Mouse (Mus musculus): ENCODE measurements around the gene Nbea. TPM values are rescaled to one million over a fixed set of nuclear protein-coding genes. Genes with fewer than 3 reads are reported as not detected.

Gene Nbea
- total and polyA plus RNA-seq, 3 experiments = 0.04 to 0.27 TPM; not detected in 1

DNA sequence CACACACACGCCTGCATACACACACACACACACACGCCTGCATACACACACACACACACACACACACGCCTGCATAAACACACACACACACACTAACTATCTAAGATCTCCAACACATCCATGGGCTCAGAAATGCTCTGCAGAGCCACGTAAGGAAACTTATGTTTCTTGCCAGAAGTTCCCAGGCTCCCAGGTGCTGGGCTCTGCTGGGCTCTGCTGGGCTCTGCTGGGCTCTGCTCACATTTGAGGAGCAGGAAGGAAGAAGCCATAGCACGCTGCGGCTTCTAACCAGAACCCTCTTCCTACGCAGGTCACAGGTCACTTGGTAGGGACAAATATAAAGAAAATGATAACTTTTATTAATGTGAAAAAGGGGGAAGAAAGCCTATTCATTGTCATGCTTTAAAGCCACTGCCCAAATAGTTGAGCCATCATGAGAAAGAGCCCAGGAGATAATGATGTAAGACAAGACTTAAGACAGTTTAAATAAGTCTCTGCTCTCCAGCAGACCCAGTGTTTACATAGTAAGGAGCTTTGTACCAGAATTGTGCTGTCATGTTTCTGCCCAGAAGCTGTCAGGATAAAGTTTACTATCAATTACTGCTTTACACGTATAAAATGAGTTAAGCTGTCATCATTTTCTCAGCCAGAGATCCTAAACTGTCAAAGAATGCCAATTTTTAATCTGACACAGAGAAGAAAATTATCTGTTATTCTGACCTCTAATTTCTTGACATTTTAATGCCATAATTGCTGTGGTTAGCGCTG, 521.6 kb downstream of the Nbea start:
- no peak for TF ChIP-seq NRF1 (IDR thresholded peaks at IDR 0.05; ENCODE audit: insufficient read depth, low read depth, low read length, poor library complexity, severe bottlenecking)
- no peak for TF ChIP-seq RCOR1 (IDR thresholded peaks at IDR 0.05; ENCODE audit: low read depth, low read length)
- no peak for TF ChIP-seq CTCF (IDR thresholded peaks at IDR 0.05 in 2 of 3, conservative IDR thresholded peaks at IDR 0.05 in 1 of 3; ENCODE audit: control insufficient read depth in 1 of 3, insufficient read depth in 1 of 3, low read depth in 2 of 3, low read length in 3 of 3, poor library complexity in 1 of 3, severe bottlenecking in 1 of 3)
- no peak for TF ChIP-seq MEF2A (IDR thresholded peaks at IDR 0.05; ENCODE audit: extremely low read depth, insufficient replicate concordance, low read depth, low read length, poor library complexity, severe bottlenecking)
- no peak for TF ChIP-seq MYB (IDR thresholded peaks at IDR 0.05; ENCODE audit: low read depth, low read length)
- no peak for TF ChIP-seq SMC3 (IDR thresholded peaks at IDR 0.05; ENCODE audit: low read depth, low read length)
- Histone ChIP-seq H3K27ac (ENCODE audit: control insufficient read depth, low read depth, low read length) (no peak overlapping the region), H3K9ac (ENCODE audit: control insufficient read depth, low read depth, low read length, poor library complexity, severe bottlenecking) (no peak overlapping the region), H3K4me3 (ENCODE audit: control insufficient read depth in 1 of 2, insufficient read depth in 1 of 2, low read depth in 2 of 2, low read length in 2 of 2) (no peak overlapping the region), H3K4me1 (ENCODE audit: control insufficient read depth in 1 of 2, insufficient read depth in 2 of 2, low read length in 2 of 2) (no peaks in the 10 kb centered on the region), H3K36me3 (ENCODE audit: control insufficient read depth in 1 of 2, insufficient read depth in 2 of 2, low read length in 2 of 2) (no peaks in the 10 kb centered on the region), H3K27me3 (ENCODE audit: control insufficient read depth in 1 of 2, insufficient read depth in 2 of 2, low read length in 2 of 2) (no peaks in the 10 kb centered on the region), H3K9me3 (replicated peaks; ENCODE audit: insufficient read depth, low read length) (no peaks in the 10 kb centered on the region), H3K79me2 (ENCODE audit: control insufficient read depth, insufficient read depth, low read length, poor library complexity) (no peaks in the 10 kb centered on the region)
- no peak for DNase-seq (ENCODE audit: low read depth, low spot score)

DNA sequence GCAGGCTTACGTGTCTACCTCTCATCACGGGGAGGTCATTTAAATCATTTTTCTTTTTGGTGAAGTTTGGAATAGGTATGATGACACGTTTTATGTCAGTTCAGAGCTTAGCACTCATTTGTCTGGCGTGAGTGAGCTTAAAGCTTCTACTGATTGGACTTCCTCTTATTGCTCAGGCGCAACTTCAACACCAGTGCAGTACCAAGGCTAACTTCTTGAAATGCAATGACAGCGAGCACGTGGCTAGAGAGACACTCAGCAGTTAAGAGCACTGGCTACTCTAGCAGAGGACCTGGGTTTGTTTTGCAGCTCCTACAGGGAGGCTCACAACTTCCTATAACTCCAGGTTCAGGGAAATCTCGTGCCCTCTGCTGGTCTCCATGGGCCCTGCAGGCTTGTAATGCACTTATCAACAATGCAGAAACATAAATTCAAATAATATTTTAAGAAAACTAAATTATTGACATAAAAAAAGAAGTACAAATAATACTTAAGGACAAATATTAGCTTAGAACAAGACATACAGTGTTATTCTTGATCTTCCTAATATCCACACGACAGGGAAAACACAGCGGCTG, 523.2 kb downstream of the Nbea start:
- Histone ChIP-seq H3K9ac (ENCODE audit: control insufficient read depth, low read depth, low read length, poor library complexity, severe bottlenecking) (no peak overlapping the region), H3K4me1 (ENCODE audit: control insufficient read depth in 1 of 2, insufficient read depth in 2 of 2, low read length in 2 of 2) (no peaks in the 10 kb centered on the region), H3K36me3 (ENCODE audit: control insufficient read depth in 1 of 2, insufficient read depth in 2 of 2, low read length in 2 of 2) (no peaks in the 10 kb centered on the region), H3K79me2 (ENCODE audit: control insufficient read depth, insufficient read depth, low read length, poor library complexity) (no peaks in the 10 kb centered on the region), H3K27ac (ENCODE audit: control insufficient read depth, low read depth, low read length) (no peak overlapping the region), H3K9me3 (replicated peaks; ENCODE audit: insufficient read depth, low read length) (no peaks in the 10 kb centered on the region), H3K4me3 (ENCODE audit: control insufficient read depth in 1 of 2, insufficient read depth in 1 of 2, low read depth in 2 of 2, low read length in 2 of 2) (no peak overlapping the region), H3K27me3 (ENCODE audit: control insufficient read depth in 1 of 2, insufficient read depth in 2 of 2, low read length in 2 of 2) (no peaks in the 10 kb centered on the region)
- no peak for TF ChIP-seq USF2 (IDR thresholded peaks at IDR 0.05; ENCODE audit: borderline replicate concordance in 1 of 2, insufficient read depth in 1 of 2, low read depth in 1 of 2, low read length in 2 of 2)
- TF ChIP-seq MAZ (IDR thresholded peaks at IDR 0.05; ENCODE audit: low read depth, low read length) = no peak
- no peak for TF ChIP-seq ETS1 (IDR thresholded peaks at IDR 0.05; ENCODE audit: low read depth, low read length)
- no peak for TF ChIP-seq ZC3H11A (IDR thresholded peaks at IDR 0.05; ENCODE audit: low read depth, low read length)
- TF ChIP-seq BHLHE40 (IDR thresholded peaks at IDR 0.05; ENCODE audit: borderline replicate concordance, low read depth, low read length) = no peak
- no peak for TF ChIP-seq GABPA (IDR thresholded peaks at IDR 0.05; ENCODE audit: low read depth, low read length)
- TF ChIP-seq HCFC1 (IDR thresholded peaks at IDR 0.05; ENCODE audit: low read depth, low read length) = no peak
- TF ChIP-seq MAX (IDR thresholded peaks at IDR 0.05; ENCODE audit: low read length) = no peak
- no peak for TF ChIP-seq MYB (IDR thresholded peaks at IDR 0.05; ENCODE audit: low read depth, low read length)
- no peak for TF ChIP-seq KAT2A (conservative IDR thresholded peaks at IDR 0.05; ENCODE audit: low read depth, low read length)
- no peak for TF ChIP-seq MYC (IDR thresholded peaks at IDR 0.05; ENCODE audit: low read depth, low read length)
- TF ChIP-seq CTCF (IDR thresholded peaks at IDR 0.05 in 2 of 3, conservative IDR thresholded peaks at IDR 0.05 in 1 of 3; ENCODE audit: control insufficient read depth in 1 of 3, insufficient read depth in 1 of 3, low read depth in 2 of 3, low read length in 3 of 3, poor library complexity in 1 of 3, severe bottlenecking in 1 of 3) = no peak; a peak in 1 of 6 replicates
- no peak for TF ChIP-seq E2F4 (IDR thresholded peaks at IDR 0.05; ENCODE audit: borderline replicate concordance, low read depth, low read length)
- TF ChIP-seq POLR2AphosphoS5 (IDR thresholded peaks at IDR 0.05; ENCODE audit: borderline replicate concordance, low read depth, low read length) = no peak
- TF ChIP-seq NELFE (IDR thresholded peaks at IDR 0.05; ENCODE audit: low read depth, low read length) = no peak
- TF ChIP-seq MXI1 (IDR thresholded peaks at IDR 0.05; ENCODE audit: low read depth, low read length) = no peak
- no peak for TF ChIP-seq JUND (IDR thresholded peaks at IDR 0.05; ENCODE audit: low read depth, low read length)
- no peak for TF ChIP-seq TCF12 (IDR thresholded peaks at IDR 0.05; ENCODE audit: low read depth, low read length)
- no peak for TF ChIP-seq POLR2AphosphoS2 (IDR thresholded peaks at IDR 0.05; ENCODE audit: low read length)
- DNase-seq (ENCODE audit: low read depth, low spot score) = no peak
